Mouse (Mus musculus): ENCODE data around the gene Neu1.
"Not testable (repeated sequence)": the region's sequence is repeated elsewhere in the genome, so short reads cannot be mapped to it uniquely, and the experiment has no call there.

Neu1 gene

DNA sequence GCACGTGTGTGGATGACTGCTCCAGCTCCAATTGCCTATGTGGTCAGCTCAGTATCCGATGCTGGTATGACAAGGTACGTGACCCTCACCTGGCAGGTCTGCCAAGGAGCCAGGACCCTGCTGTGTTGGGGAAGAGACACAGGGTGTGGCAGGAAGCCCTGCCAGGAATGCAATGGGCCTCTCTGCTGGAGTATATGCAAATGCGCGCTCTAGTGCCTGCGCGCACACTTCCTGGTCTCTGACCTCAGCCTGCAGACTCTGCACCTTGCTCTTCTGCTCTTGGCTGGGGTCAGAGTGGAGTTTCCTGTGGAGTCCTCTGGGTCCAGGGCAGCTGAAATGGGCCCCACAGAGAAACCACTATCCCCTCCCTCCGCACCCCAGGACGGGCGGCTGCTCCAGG is 20.1 kb upstream of the Neu1 start:
- no peak for DNase-seq

DNA sequence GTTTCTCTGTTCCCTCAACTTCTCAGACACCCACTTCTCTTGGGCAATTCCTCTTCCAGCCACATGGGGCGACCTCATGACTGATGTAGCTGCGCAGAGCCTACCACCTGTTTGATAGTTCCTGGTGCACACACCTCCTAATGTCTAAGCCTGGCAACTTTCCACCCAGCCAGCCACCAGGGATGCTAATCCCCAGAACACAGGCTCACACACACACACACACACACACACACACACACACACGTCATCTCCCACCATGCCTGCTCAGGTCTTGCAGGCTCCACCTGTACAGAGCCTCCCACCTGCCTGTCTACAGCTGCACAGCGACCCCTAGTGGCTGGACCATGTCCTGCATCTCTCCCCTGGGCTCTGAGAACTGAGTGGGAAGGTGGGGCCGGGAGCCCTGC is 19.1 kb upstream of the Neu1 start:
- DNase-seq, result peak; percentile 87

DNA sequence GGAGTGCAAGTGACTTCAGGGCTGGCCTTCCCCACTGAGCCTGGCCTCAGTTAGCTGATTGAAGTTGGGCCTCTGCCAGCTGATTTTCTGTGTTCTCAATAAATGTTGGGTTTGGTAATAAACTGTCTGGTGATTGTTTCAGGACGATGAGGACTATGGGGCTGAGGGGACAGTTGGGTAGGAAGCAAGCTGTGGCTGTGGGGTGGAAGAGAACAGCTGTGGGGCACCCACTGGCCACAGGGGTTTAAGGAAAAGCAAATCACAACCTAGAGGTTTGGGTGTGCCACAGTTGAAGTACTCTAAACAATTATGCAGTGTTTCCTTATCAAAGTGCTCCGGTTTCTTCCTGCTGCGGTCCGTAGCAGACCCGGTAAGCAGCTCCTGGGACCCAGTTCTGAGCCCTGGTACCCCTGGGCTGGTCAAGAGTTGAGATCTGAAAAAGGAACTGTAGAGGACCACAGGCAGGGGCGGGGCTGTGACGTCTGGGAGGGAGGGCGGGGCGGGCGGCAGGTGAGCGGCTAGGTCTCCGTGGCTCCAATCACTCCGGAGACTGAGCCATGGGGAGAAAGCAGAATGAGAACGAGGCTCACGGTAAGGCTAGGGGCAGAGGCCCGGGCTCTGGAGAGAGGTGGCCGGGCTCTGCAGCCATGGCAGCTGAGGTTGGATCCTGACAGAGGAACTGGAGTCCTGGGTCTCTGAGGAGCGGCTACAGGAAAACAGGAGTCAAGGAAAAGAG is 17.0 kb upstream of the Neu1 start, which contains the start of gene Slc44a4:
Gene Slc44a4 (plus strand): TSS at position 537 of the 736 bp plus-strand sequence.
- no peak for DNase-seq

DNA sequence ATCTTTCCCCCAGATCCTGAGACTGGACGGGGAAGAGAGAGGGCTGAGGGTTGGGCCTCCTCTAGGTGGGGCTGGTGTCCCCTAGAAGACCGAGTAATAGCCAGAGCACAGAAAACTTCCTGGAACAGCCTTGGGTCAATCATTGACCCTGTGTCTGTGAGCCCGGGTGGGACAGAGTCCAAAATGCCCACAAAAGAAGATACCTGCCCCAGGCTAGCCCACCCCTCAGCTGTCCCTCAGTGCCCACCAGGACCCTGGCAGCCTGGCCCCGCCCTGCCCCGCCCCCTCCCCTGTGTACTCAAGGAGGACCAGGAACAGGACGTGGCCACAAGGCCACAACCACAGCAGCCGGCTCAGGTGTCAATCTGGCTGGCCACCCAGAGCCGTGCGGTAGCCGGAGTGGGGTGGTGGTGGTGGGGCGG is 15.6 kb upstream of the Neu1 start:
- DNase-seq, result peak; percentile 67

DNA sequence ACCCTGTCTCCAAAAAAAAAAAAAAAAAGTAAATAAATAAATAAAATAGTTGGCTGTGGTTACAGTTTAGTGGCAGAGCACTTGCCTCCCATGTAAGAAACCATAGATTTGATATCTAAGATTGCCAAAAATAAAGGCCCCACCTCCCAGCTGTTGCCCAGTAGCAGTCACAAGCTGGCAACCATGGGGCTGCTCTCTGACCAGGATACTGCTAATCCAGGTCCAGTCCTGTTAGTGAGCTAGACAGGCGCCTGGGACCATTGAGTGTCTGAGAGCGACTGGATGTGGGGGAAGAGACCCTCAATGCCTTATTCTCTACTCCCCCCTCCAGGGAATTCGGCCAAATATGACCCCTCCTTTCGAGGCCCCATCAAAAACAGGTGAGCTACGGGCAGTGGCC is 14.7 kb upstream of the Neu1 start:
- no peak for DNase-seq

DNA sequence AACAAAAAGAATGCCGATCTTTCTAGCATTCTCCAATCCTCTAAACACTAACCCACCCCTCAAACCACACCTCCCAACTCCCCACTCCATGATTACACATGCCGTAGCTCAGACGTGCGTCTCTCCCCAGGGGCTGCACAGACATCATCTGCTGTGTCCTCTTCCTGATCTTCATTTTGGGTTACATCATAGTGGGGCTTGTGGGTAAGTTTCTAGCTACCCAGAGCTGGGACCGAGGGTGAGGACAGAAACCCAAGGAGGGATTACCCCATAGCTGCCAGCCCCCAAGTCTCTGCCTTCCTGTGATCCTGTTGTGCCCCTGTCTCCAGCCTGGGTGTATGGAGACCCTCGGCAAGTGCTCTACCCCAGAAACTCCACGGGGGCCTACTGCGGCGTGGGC is 13.9 kb upstream of the Neu1 start:
- no peak for DNase-seq

DNA sequence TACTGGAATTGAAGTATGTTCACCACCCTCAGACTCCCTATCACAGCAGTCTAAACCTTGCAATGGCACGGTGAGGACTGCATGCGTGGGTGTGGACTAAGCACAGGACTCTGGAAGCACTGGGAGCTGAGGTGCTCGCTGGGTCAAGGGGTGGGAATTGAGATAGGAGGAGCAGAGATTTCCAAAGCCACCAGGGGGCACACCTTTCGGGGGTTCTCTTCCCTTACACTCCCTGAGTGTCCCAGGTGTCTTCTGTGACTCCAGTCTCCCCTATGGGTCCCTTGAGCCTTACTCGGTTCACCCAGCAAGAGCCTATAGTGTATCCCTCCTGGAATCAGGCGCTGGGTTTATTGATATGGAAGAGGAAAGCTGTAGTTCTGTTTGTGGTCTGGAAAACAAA is 8.1 kb upstream of the Neu1 start:
- no peak for DNase-seq

DNA sequence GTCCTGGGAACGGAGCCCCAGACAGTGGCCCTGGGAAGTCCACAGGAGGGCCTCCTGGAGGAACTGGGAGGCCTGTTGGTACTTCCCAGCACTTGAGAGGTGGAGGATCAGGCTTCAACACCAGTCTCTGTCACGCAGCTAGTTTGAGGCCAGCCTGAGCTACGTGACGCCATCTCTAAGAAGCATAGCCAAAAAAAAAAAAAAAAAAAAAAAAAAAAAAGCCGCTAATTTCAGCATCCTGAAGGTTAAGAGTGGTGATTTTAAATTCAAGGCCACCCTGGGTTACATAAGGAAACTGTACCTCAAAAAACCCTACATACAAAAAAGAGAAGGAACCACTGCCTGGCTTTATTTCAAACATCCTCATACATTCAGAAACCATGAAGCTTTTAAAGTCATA is 6.8 kb upstream of the Neu1 start:
- DNase-seq, result no peak

DNA sequence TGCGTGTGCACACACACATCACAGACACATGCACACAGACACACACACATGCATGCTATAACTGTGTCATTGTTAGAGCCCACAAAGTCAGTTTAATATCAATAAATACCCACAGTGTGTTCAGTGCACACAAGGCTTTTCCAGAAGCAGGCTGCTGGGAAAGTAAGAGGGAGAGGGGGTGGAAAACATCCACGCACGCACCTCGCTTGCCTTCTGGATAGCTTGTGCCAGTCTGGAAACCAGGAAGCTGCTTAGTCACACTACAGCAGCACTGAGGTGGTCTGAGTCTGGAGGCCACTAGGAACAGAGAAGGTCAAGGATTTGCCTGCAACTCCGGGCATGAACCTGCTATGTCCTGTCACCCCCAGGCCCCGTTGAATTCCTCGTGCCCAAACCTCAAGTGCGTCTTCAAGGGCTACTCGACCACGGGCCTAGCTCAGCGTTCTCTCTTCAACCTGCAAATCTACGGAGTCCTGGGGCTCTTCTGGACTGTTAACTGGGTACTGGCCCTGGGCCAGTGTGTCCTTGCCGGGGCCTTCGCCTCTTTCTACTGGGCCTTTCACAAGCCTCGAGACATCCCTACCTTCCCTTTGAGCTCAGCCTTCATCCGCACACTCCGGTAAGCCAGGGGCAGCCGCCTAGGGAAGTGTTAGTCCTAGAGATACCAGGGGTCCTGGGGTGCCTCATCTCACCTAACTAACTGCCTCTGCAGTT is 3.6 kb upstream of the Neu1 start:
- peak; percentile 43 for DNase-seq

DNA sequence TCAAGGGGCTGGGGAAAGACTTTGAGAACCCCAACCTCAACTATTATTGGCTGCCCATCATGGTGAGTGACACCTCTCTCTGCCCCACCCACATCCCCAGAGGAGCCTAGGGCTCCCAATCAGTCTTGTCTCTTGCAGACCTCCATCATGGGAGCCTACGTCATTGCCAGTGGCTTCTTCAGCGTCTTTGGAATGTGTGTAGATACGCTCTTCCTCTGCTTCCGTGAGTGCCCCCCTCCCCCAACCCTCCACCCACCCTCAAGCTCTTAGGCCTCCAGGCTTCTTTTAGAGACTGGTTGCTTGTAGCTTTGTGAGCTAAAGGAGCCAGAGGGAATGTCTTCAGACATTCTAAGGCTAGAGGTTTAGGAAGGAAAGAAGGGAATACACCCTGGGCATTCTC is 2.2 kb upstream of the Neu1 start:
- DNase-seq, result no peak

DNA sequence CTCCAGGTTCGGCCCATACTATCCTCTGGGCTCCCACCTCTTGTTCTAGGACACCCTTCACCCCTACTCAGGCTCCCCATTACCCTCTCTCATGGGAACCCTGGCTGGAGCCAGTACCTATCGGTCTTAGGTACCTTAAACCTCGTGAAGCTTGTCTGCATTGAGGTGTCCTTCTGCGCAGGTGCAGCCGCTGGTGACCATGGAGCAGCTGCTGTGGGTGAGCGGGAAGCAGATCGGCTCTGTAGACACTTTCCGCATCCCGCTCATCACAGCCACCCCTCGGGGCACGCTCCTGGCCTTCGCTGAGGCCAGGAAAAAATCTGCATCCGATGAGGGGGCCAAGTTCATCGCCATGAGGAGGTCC is 664 bp downstream of the Neu1 start:
- no peak for DNase-seq

DNA sequence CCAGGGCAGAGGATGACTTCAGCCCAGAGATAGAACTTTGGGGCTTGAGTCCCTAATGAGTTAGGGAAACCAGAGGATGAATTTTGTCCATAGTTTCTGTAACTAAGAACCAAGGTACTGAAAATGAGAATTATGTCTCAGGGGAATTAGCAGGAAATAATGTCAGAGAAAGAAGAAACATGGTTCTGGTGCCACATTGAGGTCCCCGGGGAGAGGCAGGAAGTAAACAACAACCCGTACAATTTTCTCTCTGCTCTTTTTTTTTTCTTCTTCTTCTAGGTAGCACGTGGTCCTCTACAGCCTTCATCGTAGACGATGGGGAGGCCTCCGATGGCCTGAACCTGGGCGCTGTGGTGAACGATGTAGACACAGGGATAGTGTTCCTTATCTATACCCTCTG is 1.2 kb downstream of the Neu1 start:
- no peak for DNase-seq

DNA sequence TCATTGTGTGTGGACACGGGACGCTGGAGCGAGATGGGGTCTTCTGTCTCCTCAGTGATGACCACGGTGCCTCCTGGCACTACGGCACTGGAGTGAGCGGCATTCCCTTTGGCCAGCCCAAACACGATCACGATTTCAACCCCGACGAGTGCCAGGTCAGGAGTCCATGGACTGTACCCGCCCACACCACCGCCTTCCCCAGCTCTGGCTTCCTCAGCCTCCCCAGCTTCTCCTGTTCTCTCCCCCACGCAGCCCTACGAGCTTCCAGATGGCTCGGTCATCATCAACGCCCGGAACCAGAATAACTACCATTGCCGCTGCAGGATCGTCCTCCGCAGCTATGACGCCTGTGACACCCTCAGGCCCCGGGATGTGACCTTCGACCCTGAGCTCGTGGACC is 3.0 kb downstream of the Neu1 start:
- no peak for DNase-seq

DNA sequence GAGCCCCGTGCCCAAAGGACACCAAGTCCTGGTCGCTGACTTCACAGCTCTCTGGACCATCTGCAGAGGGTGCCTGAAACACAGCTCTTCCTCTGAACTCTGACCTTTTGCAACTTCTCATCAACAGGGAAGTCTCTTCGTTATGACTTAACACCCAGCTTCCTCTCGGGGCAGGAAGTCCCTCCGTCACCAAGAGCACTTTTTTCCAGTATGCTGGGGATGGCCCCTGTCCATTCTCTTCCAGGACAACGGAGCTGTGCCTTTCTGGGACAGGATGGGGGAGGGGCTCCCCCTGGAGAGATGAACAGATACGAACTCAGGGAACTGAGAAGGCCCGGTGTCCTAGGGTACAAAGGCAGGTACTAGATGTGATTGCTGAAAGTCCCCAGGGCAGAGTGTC is 3.8 kb downstream of the Neu1 start:
- DNase-seq, result no peak

DNA sequence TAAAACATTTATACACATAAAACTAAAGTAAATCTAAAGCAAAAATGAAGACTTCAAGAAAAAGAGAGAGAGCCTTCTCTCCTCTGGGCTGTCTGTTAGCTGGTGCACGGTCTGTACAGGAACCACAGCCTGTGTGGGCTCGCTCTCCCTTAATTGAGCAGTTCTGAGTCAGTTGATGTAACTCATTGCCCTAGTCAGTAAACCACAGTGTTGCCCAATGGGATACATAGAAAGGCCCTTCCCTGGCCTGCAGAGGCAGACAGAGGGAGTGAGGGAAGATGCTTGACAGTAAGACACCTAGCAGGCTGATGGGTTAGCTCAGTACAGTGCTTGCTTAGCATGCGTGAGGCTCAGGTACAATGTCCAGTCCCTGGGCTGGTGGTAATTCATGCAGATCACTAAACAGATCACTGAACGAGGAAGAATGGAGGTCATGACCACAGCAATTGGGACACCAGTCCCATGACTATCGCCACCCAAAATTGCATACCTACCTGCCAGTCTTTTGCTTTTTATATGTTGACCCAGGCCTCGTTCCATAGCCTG is 7.0 kb downstream of the Neu1 start:
- no peak for DNase-seq

DNA sequence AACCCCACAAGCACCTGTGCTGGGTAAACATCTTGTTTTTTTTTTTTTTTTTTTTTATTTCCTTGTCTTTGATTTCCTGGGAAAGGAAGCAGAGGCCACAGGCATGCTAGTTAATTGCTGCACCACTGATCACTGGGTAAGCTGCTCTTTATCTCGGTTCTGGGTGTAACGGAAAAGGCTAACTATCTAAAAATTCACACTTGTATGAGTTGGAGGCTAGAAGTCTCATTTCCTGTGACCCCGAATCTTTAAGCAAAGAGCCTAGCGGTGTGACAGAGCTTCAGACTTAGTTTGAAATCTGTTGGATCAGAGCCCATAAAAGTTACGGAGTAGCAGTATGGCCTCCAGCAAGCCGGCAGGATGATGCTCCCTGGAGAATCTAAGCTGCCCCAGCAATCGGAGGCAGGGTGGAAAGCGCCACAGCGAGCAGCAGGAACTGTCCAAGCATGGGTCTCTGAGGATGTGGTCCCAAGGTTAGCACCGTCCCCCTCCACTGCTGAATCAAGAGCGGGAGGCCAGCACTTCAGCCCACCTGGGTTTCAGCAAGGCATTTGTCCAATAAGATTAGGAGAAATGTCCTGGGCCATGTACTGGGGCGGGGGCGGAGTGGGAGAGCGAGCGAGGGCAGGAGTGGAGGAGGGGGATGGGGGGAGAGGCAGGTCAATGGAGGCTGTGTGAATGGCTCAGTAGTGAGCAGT is 10.4 kb downstream of the Neu1 start:
- DNase-seq, result no peak

DNA sequence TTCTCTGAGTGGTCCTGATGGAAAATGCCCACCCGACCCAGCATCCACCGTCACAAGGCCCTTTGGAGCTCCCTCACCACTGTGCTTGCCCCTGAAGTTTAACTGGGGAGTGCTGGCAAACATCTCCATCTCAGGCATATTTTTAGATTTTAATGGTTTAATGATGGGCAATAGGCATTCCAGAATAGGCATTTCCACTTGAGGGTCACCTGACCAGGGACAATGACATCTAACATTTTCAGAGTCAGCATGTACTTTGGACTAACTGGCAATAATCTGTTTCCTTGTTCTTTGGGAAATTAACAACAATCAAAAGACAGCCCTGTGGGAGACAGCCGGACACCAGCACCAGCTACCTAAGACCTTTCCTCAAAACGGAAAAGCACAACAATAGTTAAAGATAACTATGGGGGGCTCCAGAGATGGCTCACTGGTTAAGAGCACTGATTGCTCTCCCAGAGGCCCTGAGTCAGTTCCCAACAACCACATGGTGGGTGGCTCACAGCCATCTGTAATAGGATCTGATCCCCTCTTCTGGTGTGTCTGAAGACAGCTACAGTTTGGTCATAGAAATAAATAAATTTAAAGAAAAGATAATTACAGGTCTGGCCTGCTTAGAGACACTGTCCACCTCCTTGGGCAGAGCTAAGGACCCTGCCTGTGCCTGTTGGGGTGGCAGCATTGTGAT is 12.2 kb downstream of the Neu1 start:
- no peak for DNase-seq

DNA sequence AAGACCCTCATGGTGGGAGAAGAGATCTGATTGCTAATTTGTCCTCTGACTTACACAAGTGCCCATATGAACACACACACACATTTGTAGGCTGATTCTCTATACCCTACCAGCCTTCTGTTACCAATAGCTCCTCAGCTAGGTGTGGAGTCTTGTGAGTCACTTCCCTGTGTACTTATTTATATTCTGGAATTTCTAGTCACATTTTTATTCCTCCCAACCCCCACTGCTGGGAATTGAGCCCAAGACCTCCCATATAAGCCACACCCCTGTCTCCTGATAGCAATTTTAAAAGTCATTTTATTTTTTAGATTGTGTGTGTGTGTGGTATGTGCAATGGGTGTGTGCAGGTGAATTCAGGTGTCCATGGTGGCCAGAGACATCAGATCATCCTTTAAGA is 13.3 kb downstream of the Neu1 start:
- no peak for DNase-seq

DNA sequence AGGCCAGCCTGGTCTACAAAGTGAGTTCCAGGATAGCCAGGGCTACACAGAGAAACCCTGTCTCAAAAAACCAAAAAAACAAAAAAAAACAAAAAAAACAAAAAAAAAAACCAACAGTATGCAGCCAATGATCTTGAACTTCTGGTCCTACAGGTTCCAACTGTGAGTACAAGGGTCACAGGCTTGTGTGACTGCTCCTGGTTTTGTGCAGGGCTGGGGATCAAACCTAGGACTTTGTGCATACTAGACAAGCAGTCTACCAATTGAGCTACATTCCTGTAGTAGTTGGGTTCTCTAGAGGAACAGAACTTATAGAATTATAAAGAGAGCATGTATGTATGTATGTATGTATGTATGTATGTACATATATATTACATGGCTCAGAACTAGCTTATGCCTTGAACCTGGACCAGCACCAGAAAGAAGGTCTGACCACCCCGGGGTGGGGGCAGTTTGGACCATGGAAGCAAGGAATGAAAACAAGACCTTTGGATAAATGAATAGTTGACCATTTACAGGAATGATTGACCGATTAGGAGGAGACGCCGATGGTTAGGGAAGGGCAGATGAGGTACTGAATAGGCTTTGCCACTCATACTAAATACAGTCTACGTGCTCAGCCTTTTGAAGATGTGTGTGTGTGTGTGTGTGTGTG is 15.6 kb downstream of the Neu1 start:
- no peak for DNase-seq

DNA sequence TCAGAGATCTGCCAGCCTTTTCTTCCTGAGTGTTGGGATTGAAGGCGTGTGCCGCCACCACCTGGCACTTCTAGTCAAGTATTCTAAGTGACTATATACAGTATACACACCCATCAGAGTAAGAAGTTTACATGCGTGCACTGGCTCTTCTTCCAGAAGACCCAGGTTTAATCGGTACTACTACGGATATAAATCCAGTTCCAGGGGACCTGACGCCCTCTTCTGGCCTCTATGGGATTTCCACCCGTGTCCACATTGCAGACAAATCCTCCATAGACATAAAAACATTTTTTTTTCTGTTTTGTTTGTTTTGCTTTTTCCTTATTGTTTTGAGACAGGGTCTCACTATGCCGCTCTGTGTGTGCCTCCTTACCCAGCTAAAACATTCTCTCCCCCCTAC is 16.6 kb downstream of the Neu1 start:
- DNase-seq, result no peak

DNA sequence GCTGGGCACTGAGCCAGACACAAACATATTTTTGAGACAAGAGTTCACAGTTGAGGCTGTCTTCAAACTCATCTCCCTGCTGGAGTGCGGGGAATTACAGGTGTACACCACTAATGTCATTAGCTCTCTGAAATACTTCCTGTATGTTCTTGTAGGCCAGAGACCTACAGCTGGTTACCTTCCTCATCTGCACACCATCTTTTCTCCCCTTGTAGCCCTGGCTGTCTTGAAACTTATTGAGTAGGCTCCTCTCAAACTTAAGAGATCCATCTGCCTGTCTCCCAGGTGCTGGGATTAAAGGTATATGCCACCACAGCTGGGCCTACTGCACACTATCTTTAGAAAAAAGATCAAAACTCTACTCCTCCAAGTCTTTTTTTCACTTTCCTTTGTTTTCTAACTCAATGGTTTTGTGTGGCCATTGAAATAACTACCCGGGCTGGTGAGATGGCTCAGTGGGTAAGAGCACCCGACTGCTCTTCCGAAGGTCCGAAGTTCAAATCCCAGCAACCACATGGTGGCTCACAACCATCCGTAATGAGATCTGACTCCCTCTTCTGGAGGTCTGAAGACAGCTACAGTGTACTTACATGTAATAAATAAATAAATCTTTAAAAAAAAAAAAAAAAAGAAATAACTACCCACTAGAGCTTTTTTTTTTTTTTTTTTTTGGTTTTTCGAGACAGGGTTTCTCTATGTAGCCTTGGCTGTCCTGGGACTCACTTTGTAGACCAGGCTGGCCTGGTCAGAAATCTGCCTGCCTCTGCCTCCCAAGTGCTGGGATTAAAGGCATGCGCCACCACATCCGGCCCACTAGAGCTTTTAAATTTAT is 17.9 kb downstream of the Neu1 start:
- DNase-seq, result not testable (repeated sequence)

DNA sequence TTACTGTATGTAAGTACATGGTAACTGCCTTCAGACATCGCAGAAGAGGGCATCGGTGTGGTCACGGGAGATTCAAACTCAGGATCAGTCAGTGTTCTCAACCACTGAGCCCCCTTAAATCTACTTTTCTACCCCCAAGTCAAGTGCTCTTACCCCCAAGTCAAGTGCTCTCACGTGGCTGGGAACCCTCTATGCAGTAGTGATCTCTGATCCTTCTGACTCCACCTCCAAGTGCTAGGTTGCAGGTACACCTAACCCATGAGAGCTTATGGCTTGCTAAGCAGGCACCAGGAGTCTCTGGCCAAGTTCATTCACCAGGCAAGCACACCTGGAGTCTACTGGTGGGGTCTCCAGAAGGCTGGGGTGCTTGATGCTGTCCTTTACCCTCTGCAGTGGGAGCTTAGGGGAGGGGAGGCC is 18.5 kb downstream of the Neu1 start:
- no peak for DNase-seq

Data from lung, postnatal 10 days (tissue).